Mouse (Mus musculus) CH12.LX (cell line): ENCODE data around the gene Ifna5. TPM values are rescaled to one million over a fixed set of nuclear protein-coding genes. Genes with fewer than 3 reads are reported as not detected.
A peak's percentile ranks its signal among the peaks of the same experiment; 100 is the strongest.

Source experiments
- DNase-seq: peaks from one replicate; pipeline ENCODE4 v3.0.0-alpha.2; 2013; ENCODE audit errors: extremely low read depth
- H3K27ac ChIP-seq: 2 replicates; pipeline ENCODE4 v1.5.1; 2012; ENCODE audit warnings: low read depth, mild to moderate bottlenecking, control low read depth, moderate library complexity; ENCODE audit not compliant: insufficient read depth
- H3K27me3 ChIP-seq: replicated peaks from 2 replicates; pipeline ENCODE3; 2012; ENCODE audit warnings: inconsistent platforms
- H3K36me3 ChIP-seq, 2 experiments: replicated peaks in 1 of 2; 2 replicates each; pipeline versions ENCODE3 to v1.6.1; 2012; ENCODE audit warnings: inconsistent platforms in 1 of 2, low read length in 1 of 2, mild to moderate bottlenecking in 1 of 2, mixed read lengths in 1 of 2, moderate library complexity in 1 of 2; ENCODE audit not compliant: control insufficient read depth in 1 of 2, insufficient read depth in 1 of 2
- H3K4me1 ChIP-seq, 2 experiments: 2 replicates each; pipeline ENCODE4 v1.6.1; 2012; ENCODE audit warnings: inconsistent platforms in 1 of 2, moderate library complexity in 1 of 2; ENCODE audit not compliant: insufficient read depth in 2 of 2, control insufficient read depth in 1 of 2
- H3K4me2 ChIP-seq: 2 replicates; pipeline ENCODE4 v1.6.1; 2012; ENCODE audit warnings: low read depth, mild to moderate bottlenecking, control low read depth; ENCODE audit not compliant: poor library complexity, insufficient read depth, severe bottlenecking
- H3K4me3 ChIP-seq, 3 experiments: fragments of 150-350 bp in 1 of 3; sonication (generic) in 1 of 3; replicated peaks in 1 of 3; 2 replicates each; pipeline versions ENCODE3 to v1.5.1; 2011 to 2012; ENCODE audit warnings: low read depth in 2 of 3, low read length in 2 of 3, mild to moderate bottlenecking in 2 of 3, moderate library complexity in 2 of 3, control low read depth in 1 of 3, improper control_type of control experiment in 1 of 3, inconsistent platforms in 1 of 3, mixed read lengths in 1 of 3; ENCODE audit not compliant: poor library complexity in 1 of 3
- H3K79me2 ChIP-seq: replicated peaks from 2 replicates; pipeline ENCODE4 v1.6.1; 2012; ENCODE audit warnings: mild to moderate bottlenecking, moderate library complexity; ENCODE audit not compliant: control insufficient read depth, poor library complexity, insufficient read depth, severe bottlenecking; ENCODE audit errors: extremely low read depth
- H3K9ac ChIP-seq: 2 replicates; pipeline ENCODE4 v1.6.1; 2012; ENCODE audit warnings: low read depth, mild to moderate bottlenecking, control low read depth, moderate library complexity; ENCODE audit not compliant: insufficient read depth
- H3K9me3 ChIP-seq: replicated peaks from 2 replicates; pipeline ENCODE3; 2012; ENCODE audit warnings: low read length, inconsistent platforms, mixed read lengths
- BHLHE40 ChIP-seq: IDR thresholded peaks from 2 replicates; pipeline ENCODE4 v1.6.1; 2011; ENCODE audit warnings: mild to moderate bottlenecking, low read depth, low read length, improper control_type of control experiment
- CHD1 ChIP-seq: IDR thresholded peaks from 2 replicates; pipeline ENCODE4 v1.6.1; 2012; ENCODE audit warnings: low read depth, low read length, improper control_type of control experiment, inconsistent platforms
- CHD2 ChIP-seq: IDR thresholded peaks from 2 replicates; pipeline ENCODE4 v1.6.1; 2011; ENCODE audit warnings: low read length, improper control_type of control experiment
- E2F4 ChIP-seq: IDR thresholded peaks from 2 replicates; pipeline ENCODE4 v1.6.1; 2011; ENCODE audit warnings: low read depth, low read length, improper control_type of control experiment; ENCODE audit not compliant: insufficient replicate concordance
- ELF1 ChIP-seq: IDR thresholded peaks from 2 replicates; pipeline ENCODE4 v1.6.1; 2014; ENCODE audit warnings: low read depth, mild to moderate bottlenecking, inconsistent platforms, low read length, improper control_type of control experiment
- EP300 ChIP-seq: IDR thresholded peaks from 2 replicates; pipeline ENCODE4 v1.6.1; 2011; ENCODE audit warnings: low read length, improper control_type of control experiment
- HCFC1 ChIP-seq: IDR thresholded peaks from 2 replicates; pipeline ENCODE4 v1.6.1; 2012; ENCODE audit warnings: low read depth, mild to moderate bottlenecking, inconsistent platforms, low read length, improper control_type of control experiment
- IRF4 ChIP-seq: IDR thresholded peaks from 2 replicates; pipeline ENCODE4 v1.6.1; 2014; ENCODE audit warnings: low read depth, mild to moderate bottlenecking, inconsistent platforms, low read length, improper control_type of control experiment
- JUN ChIP-seq: IDR thresholded peaks from 2 replicates; pipeline ENCODE4 v1.6.1; 2011; ENCODE audit warnings: low read depth, mild to moderate bottlenecking, low read length, improper control_type of control experiment, moderate library complexity; ENCODE audit not compliant: insufficient read depth
- JUND ChIP-seq: conservative IDR thresholded peaks from 2 replicates; pipeline ENCODE4 v1.6.1; 2011; ENCODE audit warnings: low read depth, low read length, improper control_type of control experiment
- MAFK ChIP-seq: IDR thresholded peaks from 2 replicates; pipeline ENCODE4 v1.6.1; 2011; ENCODE audit warnings: low read length, improper control_type of control experiment; ENCODE audit not compliant: insufficient replicate concordance
- MAZ ChIP-seq: IDR thresholded peaks from 2 replicates; pipeline ENCODE4 v1.6.1; 2012; ENCODE audit warnings: low read depth, mild to moderate bottlenecking, inconsistent platforms, low read length, improper control_type of control experiment, moderate library complexity
- MXI1 ChIP-seq: IDR thresholded peaks from 2 replicates; pipeline ENCODE4 v1.6.1; 2011; ENCODE audit warnings: mild to moderate bottlenecking, low read depth, low read length, improper control_type of control experiment
- NELFE ChIP-seq: IDR thresholded peaks from 2 replicates; pipeline ENCODE4 v1.6.1; 2011; ENCODE audit warnings: low read depth, low read length, improper control_type of control experiment
- NRF1 ChIP-seq: IDR thresholded peaks from 2 replicates; pipeline ENCODE4 v1.6.1; 2014; ENCODE audit warnings: low read depth, mild to moderate bottlenecking, inconsistent platforms, low read length, improper control_type of control experiment, moderate library complexity
- PAX5 ChIP-seq: IDR thresholded peaks from 2 replicates; pipeline ENCODE4 v1.6.1; 2012; ENCODE audit warnings: low read length, inconsistent platforms, mixed read lengths
- POLR2A ChIP-seq: IDR thresholded peaks from 2 replicates; pipeline ENCODE4 v1.6.1; 2011; ENCODE audit warnings: low read depth, mild to moderate bottlenecking, improper control_type of control experiment, low read length
- POLR2AphosphoS2 ChIP-seq: IDR thresholded peaks from 2 replicates; pipeline ENCODE4 v1.6.1; 2011; ENCODE audit warnings: low read depth, low read length, improper control_type of control experiment
- RCOR1 ChIP-seq: conservative IDR thresholded peaks from 2 replicates; pipeline ENCODE4 v1.6.1; 2012; ENCODE audit warnings: low read depth, mild to moderate bottlenecking, inconsistent platforms, low read length, improper control_type of control experiment
- SIN3A ChIP-seq: IDR thresholded peaks from 2 replicates; pipeline ENCODE4 v1.6.1; 2012; ENCODE audit warnings: low read length, improper control_type of control experiment, inconsistent platforms
- USF2 ChIP-seq: conservative IDR thresholded peaks from 2 replicates; pipeline ENCODE4 v1.6.1; 2011; ENCODE audit warnings: low read depth, low read length, improper control_type of control experiment
- ZC3H11A ChIP-seq: IDR thresholded peaks from 2 replicates; pipeline ENCODE4 v1.6.1; 2012; ENCODE audit warnings: low read depth, mild to moderate bottlenecking, inconsistent platforms, low read length, improper control_type of control experiment
- ZNF384 ChIP-seq: IDR thresholded peaks from 2 replicates; pipeline ENCODE4 v1.6.1; 2012; ENCODE audit warnings: low read depth, low read length, improper control_type of control experiment, inconsistent platforms
- dilution Hi-C: fragments of 300-500 bp; cut with MboI; formaldehyde crosslinking; loops from 2 replicates; pipeline ENCODE4 v1.14.3; 2020; ENCODE audit warnings: low sequenced_read_pairs; ENCODE audit not compliant: extremely low pct_unique_long_range_greater_than_20kb, extremely low pct_ligation_motif_present
- in situ Hi-C: fragments of 300-500 bp; cut with MboI; formaldehyde crosslinking; loops from 3 replicates; pipeline ENCODE4 v1.14.3; 2019; ENCODE audit warnings: low sequenced_read_pairs, low pct_ligation_motif_present, low pct_unique_long_range_greater_than_20kb, mixed read lengths
- polyA plus RNA-seq: library from polyadenylated mRNA; unstranded; fragments of >175 nt; gene quantifications from 2 replicates; pipeline ENCODE4 v1.2.1, GENCODE M21; 2012; ENCODE audit warnings: low read depth; ENCODE audit not compliant: insufficient read length
- total RNA-seq, 2 experiments: library from RNA; depleted of rRNA; stranded (reverse); fragments of 300-350 nt in 1 of 2; fragments of >200 nt in 1 of 2; gene quantifications; 2 replicates each; pipeline ENCODE4 v1.2.3; 2012 to 2014

Gene Ifna5
- total and polyA plus RNA-seq, 3 experiments, result not detected

DNA sequence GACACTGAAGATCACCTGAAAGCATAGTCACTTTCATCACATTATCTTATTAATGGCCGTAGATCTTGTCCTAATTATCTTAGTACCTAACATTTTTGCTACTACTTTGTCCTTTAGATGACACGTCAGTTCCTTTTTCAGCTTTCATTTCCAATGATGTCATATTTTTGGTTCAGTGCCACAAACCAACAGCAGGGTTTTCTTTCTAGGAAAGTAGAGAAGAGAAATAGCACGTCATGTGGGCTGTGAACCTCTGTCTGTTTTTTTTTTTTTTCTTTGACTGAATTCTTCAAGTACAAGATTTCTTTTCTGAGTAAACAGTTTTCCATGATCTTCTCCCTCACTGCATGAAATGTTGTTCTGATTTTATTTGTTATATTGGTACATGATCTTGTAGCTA is 4.7 kb downstream of the Ifna5 start:
- Histone ChIP-seq H3K4me2 (no peak overlapping the region), H3K36me3 (no peaks in the 10 kb centered on the region), H3K4me3 (no peak overlapping the region), H3K9me3 (no peaks in the 10 kb centered on the region), H3K9ac (no peak overlapping the region), H3K27me3 (peaks cover 51% of the 10 kb centered on the region), H3K4me1 (peaks cover 5 to 10% of the 10 kb centered on the region in 2 experiments; a peak in 3 of 4 replicates), H3K79me2 (no peaks in the 10 kb centered on the region), H3K27ac (no peak overlapping the region)
- in situ Hi-C loops, result no loop called here
- TF ChIP-seq NELFE (no peak), RCOR1 (no peak), ZNF384 (peak; percentile 73; the same call in 1 of the 2 replicates), MAFK (no peak), USF2 (no peak), EP300 (peak; percentile 21; the same call in 1 of the 2 replicates), CHD1 (no peak), MAZ (no peak), HCFC1 (no peak), JUN (peak; percentile 32; the same call in 1 of the 2 replicates), BHLHE40 (no peak), JUND (peak; percentile 53), SIN3A (no peak), CHD2 (no peak), IRF4 (no peak), ZC3H11A (no peak), POLR2A (no peak), POLR2AphosphoS2 (no peak)
- no peak for DNase-seq
- dilution Hi-C loops, result no loop called here

DNA sequence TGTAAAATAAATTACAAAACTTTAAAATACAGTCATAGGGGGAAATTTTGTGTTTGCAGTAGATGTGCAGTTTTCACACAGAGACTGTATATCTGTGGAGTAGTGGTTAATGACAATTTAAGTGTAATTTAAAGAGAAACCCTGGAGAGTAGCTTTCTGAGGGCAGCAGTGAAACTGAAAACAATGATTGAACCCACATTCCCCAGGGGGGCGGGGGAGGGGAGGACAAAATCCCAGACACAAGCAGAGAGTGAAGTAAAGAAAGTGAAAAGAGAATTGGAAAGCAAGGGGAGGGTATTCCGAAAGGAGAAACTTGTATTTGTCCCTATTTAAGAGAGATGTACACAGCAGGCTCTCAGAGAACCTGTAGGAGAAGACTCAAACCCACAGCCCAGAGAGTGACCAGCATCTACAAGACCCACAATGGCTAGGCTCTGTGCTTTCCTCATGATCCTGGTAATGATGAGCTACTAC is 6.2 kb downstream of the Ifna5 start, which contains the start of gene Ifna4:
Ifna4 (plus strand) TSS at position 424 of the 474 bp plus-strand sequence.
- Histone ChIP-seq H3K27ac (no peak within 1 kb of the TSS), H3K4me3 (no peak within 1 kb of the TSS), H3K36me3 (no peaks in the 10 kb centered on the region), H3K4me1 (peaks cover 5 to 10% of the 10 kb centered on the region in 2 experiments; a peak in 3 of 4 replicates), H3K4me2 (no peak within 1 kb of the TSS), H3K9me3 (no peaks in the 10 kb centered on the region), H3K27me3 (peaks cover 59% of the 10 kb centered on the region), H3K79me2 (no peaks in the 10 kb centered on the region), H3K9ac (no peak within 1 kb of the TSS)
- no peak for DNase-seq
- dilution Hi-C loops (no loop called here), in situ Hi-C loops (no loop called here)
- TF ChIP-seq ELF1 (no peak), MAZ (no peak), BHLHE40 (no peak; the same call in 1 of the 2 replicates), CHD2 (peak; percentile 62; the same call in 1 of the 2 replicates), E2F4 (no peak), IRF4 (peak; percentile 63), EP300 (0 out of 2 replicates have a peak, but pooled peaks have one; percentile 24), ZC3H11A (no peak), ZNF384 (no peak), HCFC1 (no peak), PAX5 (no peak), MXI1 (no peak), NRF1 (no peak)
